Mouse (Mus musculus) T-cell, adult 66 days (primary cell): ENCODE results near the gene Pde6b. TPM values are rescaled to one million over a fixed set of nuclear protein-coding genes. Genes with fewer than 3 reads are reported as not detected.

Source experiments
- total RNA-seq, 2 experiments: library from RNA; stranded (reverse); gene quantifications; 3 replicates in 1 of 2; 4 replicates in 1 of 2; pipeline ENCODE4 v1.2.4; 2023

Pde6b gene
- not detected for total RNA-seq

GRCm38 (mm10) chr5:108388201-108388600 lies at the start of gene Pde6b:
Pde6b (plus strand) TSS chr5:108388391.

DNA sequence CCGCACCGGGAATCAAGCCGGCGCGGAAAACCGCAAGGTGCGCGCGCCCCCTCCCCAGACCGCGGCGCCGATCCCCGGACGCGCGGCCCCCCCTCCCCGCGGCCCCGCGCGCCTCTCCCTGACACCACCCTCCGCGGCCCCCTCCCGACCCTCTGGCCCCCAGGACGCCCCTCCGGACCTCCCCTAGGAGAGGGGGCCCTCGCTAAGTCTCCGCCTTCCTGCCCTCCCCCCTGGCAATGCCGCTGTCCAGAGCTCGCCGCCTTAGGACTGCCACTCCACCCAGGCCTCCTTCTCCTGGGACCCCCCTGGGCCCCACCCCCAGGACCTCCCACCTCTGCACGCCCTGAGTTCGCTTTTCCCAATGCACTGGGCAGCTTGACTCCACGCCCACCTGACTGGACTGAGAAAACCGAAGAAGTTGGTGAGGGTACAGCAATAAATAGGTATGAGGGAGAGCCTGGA lies 20.3 kb upstream of the Pde6b start, which contains the start of gene Gm42517:
TSS of gene Gm42517 (minus strand) at position 52 of the 462 bp plus-strand sequence.

DNA sequence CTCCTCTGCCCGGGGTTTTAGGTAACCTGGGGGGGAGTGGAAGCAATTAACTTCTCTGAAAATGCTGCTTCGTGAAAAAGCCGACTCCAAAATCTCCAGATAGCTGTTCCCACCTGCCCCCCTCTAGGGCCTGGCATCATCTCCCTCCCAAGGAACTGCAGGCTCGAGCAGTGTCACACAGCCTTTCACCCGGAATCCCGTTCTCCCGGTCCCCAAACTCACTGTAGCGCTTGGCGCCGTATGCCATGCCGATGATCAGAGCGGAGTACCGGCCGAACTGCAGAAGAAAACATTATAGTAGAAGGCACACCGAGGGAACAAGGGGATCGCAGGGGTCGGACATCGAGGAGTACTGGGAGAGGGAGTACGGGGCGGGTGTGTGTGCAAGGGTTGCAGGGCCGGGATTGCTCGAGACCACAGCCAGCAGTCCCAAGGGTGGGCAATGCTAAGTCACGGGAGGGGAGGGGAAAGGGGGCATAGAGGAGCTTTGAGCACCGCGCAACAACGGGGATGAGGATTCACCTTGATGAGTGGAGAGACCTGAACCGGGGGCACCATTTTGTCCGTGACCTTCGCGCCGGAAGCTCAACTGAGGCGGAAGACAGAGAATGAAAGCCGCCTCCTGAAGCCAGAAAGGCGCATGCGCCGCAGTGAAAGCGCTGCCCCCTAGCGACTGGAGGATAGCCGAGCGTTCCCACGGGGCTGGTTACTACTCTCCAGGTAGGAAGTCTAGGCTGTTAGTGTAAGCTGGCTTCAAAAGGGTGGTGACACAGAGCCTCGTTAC lies 45.8 kb downstream of the Pde6b start, which contains the start of gene Atp5k:
TSS of gene Atp5k (minus strand) at position 645 of the 784 bp plus-strand sequence.

DNA sequence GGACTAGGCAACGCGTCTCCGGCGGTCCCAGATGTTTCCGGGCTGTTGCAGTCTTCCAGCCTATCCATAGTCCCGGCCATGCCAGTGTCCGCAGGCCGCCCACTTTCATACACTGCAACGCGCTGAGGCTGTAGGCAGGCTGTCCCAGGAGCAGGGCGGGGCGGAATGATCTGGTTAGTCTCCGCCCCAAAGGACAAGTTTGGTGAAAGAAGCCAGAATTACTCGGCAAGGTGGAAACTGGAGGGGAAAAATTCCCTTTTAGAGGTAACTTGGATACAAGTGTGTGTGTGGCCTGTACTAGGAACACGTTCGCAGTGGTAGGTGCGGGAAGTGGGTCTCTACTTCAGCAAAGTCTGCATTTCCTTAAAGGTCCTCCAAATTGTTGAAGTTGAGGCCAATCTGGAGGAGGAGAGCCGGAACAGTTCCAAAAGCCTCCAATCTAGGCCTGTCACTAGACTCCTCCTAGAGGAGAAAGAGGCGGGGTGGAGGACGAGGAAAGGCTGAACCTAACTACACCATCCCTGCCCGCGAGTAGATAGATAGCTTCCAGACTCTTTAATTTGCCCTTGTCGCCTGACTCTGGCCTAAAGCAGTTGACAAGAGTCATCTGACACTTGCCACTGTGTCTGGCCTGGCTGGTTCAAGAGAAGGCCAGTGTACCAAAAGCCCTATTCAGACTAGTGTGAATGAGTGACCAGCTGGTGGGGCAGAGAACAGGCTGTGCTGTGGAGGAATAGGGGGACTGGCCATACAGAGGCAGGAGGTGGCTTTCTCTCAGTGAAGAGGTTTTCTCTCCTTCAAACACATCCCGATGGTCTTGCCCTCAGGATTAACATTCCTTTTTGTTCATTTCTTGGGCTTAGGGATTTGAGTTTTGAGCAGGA lies 60.8 kb downstream of the Pde6b start, which contains the start of gene Mfsd7a:
TSS of gene Mfsd7a (minus strand) at position 107 of the 884 bp plus-strand sequence.

DNA sequence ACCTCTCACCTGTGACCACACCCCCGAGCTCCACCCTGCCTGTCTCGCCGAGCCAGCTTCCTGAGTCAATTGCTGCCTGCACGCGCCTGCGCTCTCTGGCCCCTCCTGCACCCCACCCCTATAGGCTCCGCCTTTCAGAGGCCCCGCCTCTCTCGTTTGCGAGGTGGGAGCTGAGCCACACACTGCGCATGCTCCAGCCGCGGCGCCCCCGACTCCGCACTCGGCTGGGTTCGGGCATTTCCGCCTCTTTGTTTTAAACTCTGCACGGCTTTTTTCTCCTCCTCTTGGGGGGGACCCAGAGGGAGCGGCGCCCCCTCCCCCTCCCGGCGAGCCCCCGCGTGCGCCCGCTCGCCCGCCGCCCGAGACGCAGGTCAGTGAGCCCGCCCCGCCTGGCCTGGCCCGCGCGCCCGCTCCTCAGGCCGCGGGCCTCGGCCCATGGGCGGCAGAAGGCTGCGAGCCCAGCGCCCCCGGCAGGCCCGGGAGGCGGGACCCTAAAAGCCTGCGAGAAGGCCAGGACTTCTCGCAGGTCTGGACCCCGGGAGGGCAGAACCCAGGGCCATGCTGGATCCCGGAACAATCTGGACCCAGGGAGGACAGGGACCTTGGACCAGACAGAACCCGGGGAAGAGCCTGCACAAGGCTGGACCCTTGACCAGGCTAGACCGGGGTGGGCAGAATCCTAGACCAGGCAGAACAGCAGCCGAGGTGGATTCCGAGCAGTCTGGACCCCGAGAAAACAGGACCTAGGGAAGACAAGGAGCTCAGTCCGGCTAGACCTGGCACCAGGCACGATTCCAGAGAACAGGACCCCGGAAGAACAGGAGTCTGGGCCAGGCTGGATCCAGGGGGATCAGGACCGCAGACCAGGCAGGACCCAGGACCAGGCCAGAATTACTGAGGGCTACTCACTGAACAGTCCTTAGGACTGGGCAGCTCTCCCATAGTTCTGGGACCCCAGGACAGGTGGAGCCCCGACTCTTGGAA lies 73.2 kb downstream of the Pde6b start, which contains the start of gene Pcgf3:
TSS of gene Pcgf3 (plus strand) at position 151 of the 984 bp plus-strand sequence.

Other genes starting within 250 kb of the Pde6b start
- 10 to 100 TPM; 42.9 to 44.5 TPM for gene Dr1, start 119.5 kb upstream of the Pde6b start, total RNA-seq
- 1 to 10 TPM; 1.7 to 2.6 TPM for gene Pigg, start 75.8 kb upstream of the Pde6b start, total RNA-seq
- not detected for gene Gm42517, start 20.5 kb upstream of the Pde6b start, total RNA-seq
- gene Atp5k, start 46.1 kb downstream of the Pde6b start, total RNA-seq: 10 to 100 TPM; 85.9 to 95.2 TPM
- not detected for gene Mfsd7a, start 60.5 kb downstream of the Pde6b start, total RNA-seq
- 10 to 100 TPM; 23.0 to 23.6 TPM for gene Pcgf3, start 72.8 kb downstream of the Pde6b start, total RNA-seq
- gene Cplx1, start 161.6 kb downstream of the Pde6b start, total RNA-seq: not detected
- 100 to 1,000 TPM; 167 to 182 TPM for gene Gak, start 241.4 kb downstream of the Pde6b start, total RNA-seq
- 10 to 100 TPM; 25.0 to 25.9 TPM for gene Tmem175, start 241.4 kb downstream of the Pde6b start, total RNA-seq